Mouse (Mus musculus) CH12.LX (cell line): ENCODE data around the gene Cep170b. TPM values are rescaled to one million over a fixed set of nuclear protein-coding genes. Genes with fewer than 3 reads are reported as not detected.

Source experiments
- DNase-seq: peaks from one replicate; pipeline ENCODE4 v3.0.0-alpha.2; 2013; ENCODE audit errors: extremely low read depth
- H3K27ac ChIP-seq: 2 replicates; pipeline ENCODE4 v1.5.1; 2012; ENCODE audit warnings: low read depth, mild to moderate bottlenecking, control low read depth, moderate library complexity; ENCODE audit not compliant: insufficient read depth
- H3K27me3 ChIP-seq: replicated peaks from 2 replicates; pipeline ENCODE3; 2012; ENCODE audit warnings: inconsistent platforms
- H3K36me3 ChIP-seq, 2 experiments: replicated peaks in 1 of 2; 2 replicates each; pipeline versions ENCODE3 to v1.6.1; 2012; ENCODE audit warnings: inconsistent platforms in 1 of 2, low read length in 1 of 2, mild to moderate bottlenecking in 1 of 2, mixed read lengths in 1 of 2, moderate library complexity in 1 of 2; ENCODE audit not compliant: control insufficient read depth in 1 of 2, insufficient read depth in 1 of 2
- H3K4me1 ChIP-seq, 2 experiments: 2 replicates each; pipeline ENCODE4 v1.6.1; 2012; ENCODE audit warnings: inconsistent platforms in 1 of 2, moderate library complexity in 1 of 2; ENCODE audit not compliant: insufficient read depth in 2 of 2, control insufficient read depth in 1 of 2
- H3K4me2 ChIP-seq: 2 replicates; pipeline ENCODE4 v1.6.1; 2012; ENCODE audit warnings: low read depth, mild to moderate bottlenecking, control low read depth; ENCODE audit not compliant: poor library complexity, insufficient read depth, severe bottlenecking
- H3K4me3 ChIP-seq, 3 experiments: fragments of 150-350 bp in 1 of 3; sonication (generic) in 1 of 3; replicated peaks in 1 of 3; 2 replicates each; pipeline versions ENCODE3 to v1.5.1; 2011 to 2012; ENCODE audit warnings: low read depth in 2 of 3, low read length in 2 of 3, mild to moderate bottlenecking in 2 of 3, moderate library complexity in 2 of 3, control low read depth in 1 of 3, improper control_type of control experiment in 1 of 3, inconsistent platforms in 1 of 3, mixed read lengths in 1 of 3; ENCODE audit not compliant: poor library complexity in 1 of 3
- H3K79me2 ChIP-seq: replicated peaks from 2 replicates; pipeline ENCODE4 v1.6.1; 2012; ENCODE audit warnings: mild to moderate bottlenecking, moderate library complexity; ENCODE audit not compliant: control insufficient read depth, poor library complexity, insufficient read depth, severe bottlenecking; ENCODE audit errors: extremely low read depth
- H3K9ac ChIP-seq: 2 replicates; pipeline ENCODE4 v1.6.1; 2012; ENCODE audit warnings: low read depth, mild to moderate bottlenecking, control low read depth, moderate library complexity; ENCODE audit not compliant: insufficient read depth
- H3K9me3 ChIP-seq: replicated peaks from 2 replicates; pipeline ENCODE3; 2012; ENCODE audit warnings: low read length, inconsistent platforms, mixed read lengths
- CHD2 ChIP-seq: IDR thresholded peaks from 2 replicates; pipeline ENCODE4 v1.6.1; 2011; ENCODE audit warnings: low read length, improper control_type of control experiment
- EP300 ChIP-seq: IDR thresholded peaks from 2 replicates; pipeline ENCODE4 v1.6.1; 2011; ENCODE audit warnings: low read length, improper control_type of control experiment
- GABPA ChIP-seq: IDR thresholded peaks from 2 replicates; pipeline ENCODE4 v1.6.1; 2012; ENCODE audit warnings: low read depth, low read length, improper control_type of control experiment, inconsistent platforms; ENCODE audit not compliant: insufficient replicate concordance
- HCFC1 ChIP-seq: IDR thresholded peaks from 2 replicates; pipeline ENCODE4 v1.6.1; 2012; ENCODE audit warnings: low read depth, mild to moderate bottlenecking, inconsistent platforms, low read length, improper control_type of control experiment
- IRF4 ChIP-seq: IDR thresholded peaks from 2 replicates; pipeline ENCODE4 v1.6.1; 2014; ENCODE audit warnings: low read depth, mild to moderate bottlenecking, inconsistent platforms, low read length, improper control_type of control experiment
- JUN ChIP-seq: IDR thresholded peaks from 2 replicates; pipeline ENCODE4 v1.6.1; 2011; ENCODE audit warnings: low read depth, mild to moderate bottlenecking, low read length, improper control_type of control experiment, moderate library complexity; ENCODE audit not compliant: insufficient read depth
- KAT2A ChIP-seq: IDR thresholded peaks from 2 replicates; pipeline ENCODE4 v1.6.1; 2012; ENCODE audit warnings: low read length, improper control_type of control experiment, inconsistent platforms; ENCODE audit not compliant: insufficient replicate concordance
- MAX ChIP-seq: IDR thresholded peaks from 2 replicates; pipeline ENCODE4 v1.6.1; 2011; ENCODE audit warnings: low read length, improper control_type of control experiment
- MAZ ChIP-seq: IDR thresholded peaks from 2 replicates; pipeline ENCODE4 v1.6.1; 2012; ENCODE audit warnings: low read depth, mild to moderate bottlenecking, inconsistent platforms, low read length, improper control_type of control experiment, moderate library complexity
- MEF2A ChIP-seq: IDR thresholded peaks from 2 replicates; pipeline ENCODE4 v1.6.1; 2014; ENCODE audit warnings: low read depth, mild to moderate bottlenecking, inconsistent platforms, low read length, improper control_type of control experiment, borderline replicate concordance
- NRF1 ChIP-seq: IDR thresholded peaks from 2 replicates; pipeline ENCODE4 v1.6.1; 2014; ENCODE audit warnings: low read depth, mild to moderate bottlenecking, inconsistent platforms, low read length, improper control_type of control experiment, moderate library complexity
- PAX5 ChIP-seq: IDR thresholded peaks from 2 replicates; pipeline ENCODE4 v1.6.1; 2012; ENCODE audit warnings: low read length, inconsistent platforms, mixed read lengths
- POLR2AphosphoS2 ChIP-seq: IDR thresholded peaks from 2 replicates; pipeline ENCODE4 v1.6.1; 2011; ENCODE audit warnings: low read depth, low read length, improper control_type of control experiment
- RAD21 ChIP-seq: IDR thresholded peaks from 2 replicates; pipeline ENCODE4 v1.6.1; 2011; ENCODE audit warnings: low read depth, mild to moderate bottlenecking, low read length, improper control_type of control experiment, moderate library complexity
- SIN3A ChIP-seq: IDR thresholded peaks from 2 replicates; pipeline ENCODE4 v1.6.1; 2012; ENCODE audit warnings: low read length, improper control_type of control experiment, inconsistent platforms
- SMC3 ChIP-seq: IDR thresholded peaks from 2 replicates; pipeline ENCODE4 v1.6.1; 2011; ENCODE audit warnings: low read depth, low read length, improper control_type of control experiment
- TBP ChIP-seq: conservative IDR thresholded peaks from 2 replicates; pipeline ENCODE4 v1.6.1; 2011; ENCODE audit warnings: low read depth, low read length, improper control_type of control experiment
- dilution Hi-C: fragments of 300-500 bp; cut with MboI; formaldehyde crosslinking; loops from 2 replicates; pipeline ENCODE4 v1.14.3; 2020; ENCODE audit warnings: low sequenced_read_pairs; ENCODE audit not compliant: extremely low pct_unique_long_range_greater_than_20kb, extremely low pct_ligation_motif_present
- in situ Hi-C: fragments of 300-500 bp; cut with MboI; formaldehyde crosslinking; loops from 3 replicates; pipeline ENCODE4 v1.14.3; 2019; ENCODE audit warnings: low sequenced_read_pairs, low pct_ligation_motif_present, low pct_unique_long_range_greater_than_20kb, mixed read lengths
- polyA plus RNA-seq: library from polyadenylated mRNA; unstranded; fragments of >175 nt; gene quantifications from 2 replicates; pipeline ENCODE4 v1.2.1, GENCODE M21; 2012; ENCODE audit warnings: low read depth; ENCODE audit not compliant: insufficient read length
- total RNA-seq, 2 experiments: library from RNA; depleted of rRNA; stranded (reverse); fragments of 300-350 nt in 1 of 2; fragments of >200 nt in 1 of 2; gene quantifications; 2 replicates each; pipeline ENCODE4 v1.2.3; 2012 to 2014

The Cep170b gene
- total and polyA plus RNA-seq, 3 experiments, result 39.1 to 63.1 (median 48.1) TPM

- Histone ChIP-seq H3K9ac (no peak overlapping the region), H3K4me3 (no peak overlapping the region), H3K36me3 (peaks cover 19 to 49% of the 10 kb centered on the region in 2 experiments), H3K27me3 (no peaks in the 10 kb centered on the region), H3K79me2 (no peaks in the 10 kb centered on the region), H3K4me1 (no peaks in the 10 kb centered on the region), H3K9me3 (peaks cover 39% of the 10 kb centered on the region), H3K4me2 (no peak overlapping the region), H3K27ac (no peak overlapping the region)
- TF ChIP-seq MAX (no peak), RAD21 (no peak), PAX5 (no peak), EP300 (no peak), GABPA (no peak), TBP (no peak), SIN3A (no peak), IRF4 (no peak), HCFC1 (no peak), KAT2A (no peak), JUN (no peak), CHD2 (no peak), MAZ (no peak), MEF2A (no peak), NRF1 (no peak), SMC3 (no peak)
- in situ Hi-C loops, result no loop called here
- dilution Hi-C loops, result no loop called here
- DNase-seq, result no peak
These were observed 53.8 kb downstream of the Cep170b start for GRCm38 (mm10) chr12:112774026-112774425.

GRCm38 (mm10) chr12:112774481-112774880 is 54.2 kb downstream of the Cep170b start:
- Histone ChIP-seq H3K27ac (no peak overlapping the region), H3K9ac (no peak overlapping the region), H3K36me3 (peaks cover 14 to 44% of the 10 kb centered on the region in 2 experiments), H3K79me2 (no peaks in the 10 kb centered on the region), H3K4me3 (no peak overlapping the region), H3K9me3 (peaks cover 39% of the 10 kb centered on the region), H3K27me3 (no peaks in the 10 kb centered on the region), H3K4me2 (no peak overlapping the region), H3K4me1 (no peaks in the 10 kb centered on the region)
- in situ Hi-C loops, result no loop called here
- dilution Hi-C loops, result no loop called here
- no peak for DNase-seq
- TF ChIP-seq POLR2AphosphoS2, result no peak
